Mouse (Mus musculus): ENCODE results near the gene Dhx57. TPM values are rescaled to one million over a fixed set of nuclear protein-coding genes. Genes with fewer than 3 reads are reported as not detected.
"Not testable (repeated sequence)": the region's sequence is repeated elsewhere in the genome, so short reads cannot be mapped to it uniquely, and the experiment has no call there.

Dhx57 gene
- polyA plus RNA-seq, 1 experiment from 2014 or later: 8.6 TPM

DNA sequence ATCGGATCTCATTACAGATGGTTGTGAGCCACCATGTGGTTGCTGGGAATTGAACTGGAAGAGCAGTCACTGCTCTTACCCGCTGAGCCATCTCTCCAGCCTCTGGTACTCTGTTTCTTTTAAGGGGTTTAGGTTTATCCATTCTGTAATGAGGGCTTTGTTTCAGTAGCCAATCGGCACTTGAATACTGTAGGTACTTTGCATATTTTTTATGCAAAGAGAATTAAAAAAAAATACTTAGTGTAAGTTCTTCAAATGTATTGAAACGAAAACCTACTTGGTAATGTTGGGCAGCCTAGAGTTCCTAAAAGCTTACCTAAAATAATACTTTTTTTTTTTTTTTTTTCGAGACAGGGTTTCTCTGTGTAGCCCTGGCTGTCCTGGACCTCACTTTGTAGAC lies 52.8 kb downstream of the Dhx57 start:
- peaks cover 31% of the 10 kb centered on the region for H3K36me3 ChIP-seq (ENCODE audit: control insufficient read depth, insufficient read depth)
- H3K27me3 ChIP-seq (ENCODE audit: control insufficient read depth, insufficient read depth, low read length): no peaks in the 10 kb centered on the region
- H3K4me2 ChIP-seq (ENCODE audit: low read depth, low read length): no peak overlapping the region
- no peak for ATAC-seq (replicated peaks; ENCODE audit: extremely low read depth, insufficient read depth, low FRiP score)
- H3K9ac ChIP-seq (ENCODE audit: low read length): no peak overlapping the region
- no peak overlapping the region for H3K4me3 ChIP-seq (ENCODE audit: low read length)
- no peak overlapping the region for H3K27ac ChIP-seq (ENCODE audit: low read length)
- no peaks in the 10 kb centered on the region for H3K9me3 ChIP-seq (replicated peaks; ENCODE audit: control insufficient read depth, low read length)
- H3K4me1 ChIP-seq (ENCODE audit: control insufficient read depth, insufficient read depth, low read length): no peaks in the 10 kb centered on the region
- WGBS: 86% methylated on average over 5 of the region's 5 CpGs

DNA sequence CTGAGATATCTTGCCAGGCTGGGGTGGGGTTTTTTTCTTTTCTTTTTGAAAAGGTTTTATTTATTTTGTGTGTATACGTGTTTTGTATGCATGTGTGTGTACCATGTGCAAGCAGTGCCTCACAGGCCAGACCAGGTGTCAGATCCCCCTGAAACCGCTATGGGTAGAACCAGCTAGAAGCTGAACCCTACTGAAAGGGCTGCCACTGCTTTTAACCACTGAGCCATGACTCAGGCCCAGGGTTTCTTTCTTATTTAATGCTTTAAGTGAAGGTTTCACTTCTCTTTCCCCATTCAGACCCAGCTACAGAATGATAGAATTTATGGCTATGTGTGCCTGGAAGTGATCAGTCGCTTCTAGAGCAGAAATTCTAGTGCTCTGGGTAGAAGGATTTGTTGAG lies 53.5 kb downstream of the Dhx57 start:
- Histone ChIP-seq H3K27ac (ENCODE audit: low read length) (no peak overlapping the region), H3K4me3 (ENCODE audit: low read length) (no peak overlapping the region), H3K36me3 (ENCODE audit: control insufficient read depth, insufficient read depth) (peaks cover 26% of the 10 kb centered on the region), H3K9ac (ENCODE audit: low read length) (no peak overlapping the region), H3K27me3 (ENCODE audit: control insufficient read depth, insufficient read depth, low read length) (no peaks in the 10 kb centered on the region), H3K4me2 (ENCODE audit: low read depth, low read length) (no peak overlapping the region), H3K9me3 (replicated peaks; ENCODE audit: control insufficient read depth, low read length) (no peaks in the 10 kb centered on the region), H3K4me1 (ENCODE audit: control insufficient read depth, insufficient read depth, low read length) (no peaks in the 10 kb centered on the region)
- 93% methylated on average over 3 of the region's 3 CpGs for WGBS
- ATAC-seq (replicated peaks; ENCODE audit: extremely low read depth, insufficient read depth, low FRiP score): no peak

DNA sequence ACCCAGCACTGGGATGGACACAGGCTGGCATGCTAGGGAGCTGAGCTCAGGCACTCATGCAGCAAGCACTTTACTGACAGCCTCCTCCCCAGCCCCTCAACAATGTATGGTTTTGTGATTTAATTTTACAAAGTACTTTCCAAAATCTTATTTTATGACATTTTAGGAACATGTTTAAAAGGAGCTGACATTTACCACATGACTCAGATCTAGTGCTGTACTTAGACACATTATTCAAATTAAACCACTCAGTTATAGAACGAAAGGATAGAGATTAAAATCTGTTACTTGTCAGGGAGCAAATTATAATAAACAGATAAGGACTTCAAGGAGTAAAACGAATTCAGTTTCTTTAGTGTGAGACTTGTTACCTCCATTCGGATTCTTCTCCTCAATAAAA lies 54.8 kb downstream of the Dhx57 start:
- Histone ChIP-seq H3K27me3 (ENCODE audit: control insufficient read depth, insufficient read depth, low read length) (no peaks in the 10 kb centered on the region), H3K9ac (ENCODE audit: low read length) (no peak overlapping the region), H3K4me1 (ENCODE audit: control insufficient read depth, insufficient read depth, low read length) (no peaks in the 10 kb centered on the region), H3K4me3 (ENCODE audit: low read length) (no peak overlapping the region), H3K27ac (ENCODE audit: low read length) (no peak overlapping the region), H3K9me3 (replicated peaks; ENCODE audit: control insufficient read depth, low read length) (no peaks in the 10 kb centered on the region), H3K4me2 (ENCODE audit: low read depth, low read length) (no peak overlapping the region), H3K36me3 (ENCODE audit: control insufficient read depth, insufficient read depth) (peaks cover 16% of the 10 kb centered on the region)
- ATAC-seq (replicated peaks; ENCODE audit: extremely low read depth, insufficient read depth, low FRiP score): no peak
- 81% methylated on average over 3 of the region's 3 CpGs for WGBS

DNA sequence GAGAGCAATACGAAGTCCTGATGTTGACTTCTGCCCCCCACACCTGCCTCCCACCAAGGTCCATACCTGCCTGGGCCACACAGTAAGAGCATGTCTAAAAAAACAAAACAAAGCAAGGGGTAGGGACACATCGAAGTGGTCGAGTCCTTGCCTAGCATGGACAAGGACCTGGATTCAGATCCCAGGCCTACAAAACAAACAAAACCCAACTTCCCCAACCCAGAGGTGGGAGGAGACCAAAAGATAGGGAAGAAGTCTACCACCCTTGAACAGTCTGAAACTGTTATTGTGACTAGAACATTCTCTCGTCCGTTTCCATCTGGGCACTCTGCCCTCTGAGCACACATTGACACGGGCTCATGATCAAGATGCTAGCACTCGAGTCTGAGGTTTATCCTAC lies 55.9 kb downstream of the Dhx57 start:
- Histone ChIP-seq H3K36me3 (ENCODE audit: control insufficient read depth, insufficient read depth) (peaks cover 8% of the 10 kb centered on the region; the same call in 1 of the 2 replicates), H3K4me1 (ENCODE audit: control insufficient read depth, insufficient read depth, low read length) (0 out of 2 replicates have a peak, but pooled peaks cover under 1% of the 10 kb centered on the region), H3K4me2 (ENCODE audit: low read depth, low read length) (no peak overlapping the region), H3K9ac (ENCODE audit: low read length) (no peak overlapping the region), H3K27ac (ENCODE audit: low read length) (no peak overlapping the region), H3K4me3 (ENCODE audit: low read length) (no peak overlapping the region), H3K27me3 (ENCODE audit: control insufficient read depth, insufficient read depth, low read length) (no peaks in the 10 kb centered on the region), H3K9me3 (replicated peaks; ENCODE audit: control insufficient read depth, low read length) (no peaks in the 10 kb centered on the region)
- 75% methylated on average over 7 of the region's 7 CpGs for WGBS
- no peak for ATAC-seq (replicated peaks; ENCODE audit: extremely low read depth, insufficient read depth, low FRiP score)

DNA sequence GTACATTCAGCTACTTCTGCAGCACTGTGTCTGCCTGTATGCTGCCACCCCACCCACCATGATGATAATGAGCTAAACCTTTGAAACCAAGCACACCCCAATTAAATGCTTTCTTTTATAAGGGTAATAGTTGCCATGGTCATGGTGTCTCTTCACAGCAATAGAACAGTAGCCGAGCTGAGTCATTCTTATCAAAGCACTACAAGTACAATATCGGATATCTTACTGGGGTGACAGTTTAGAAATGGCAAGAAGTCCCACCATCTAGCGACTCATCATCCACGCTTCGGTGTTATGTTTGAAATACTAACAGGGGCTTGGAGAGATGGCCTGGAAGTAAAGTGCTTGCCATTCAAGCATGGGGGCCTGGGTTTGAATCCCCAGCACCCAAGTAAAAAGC lies 56.4 kb downstream of the Dhx57 start:
- Histone ChIP-seq H3K27ac (ENCODE audit: low read length) (no peak overlapping the region), H3K9ac (ENCODE audit: low read length) (no peak overlapping the region), H3K4me3 (ENCODE audit: low read length) (no peak overlapping the region), H3K4me1 (ENCODE audit: control insufficient read depth, insufficient read depth, low read length) (0 out of 2 replicates have a peak, but pooled peaks cover 4% of the 10 kb centered on the region), H3K9me3 (replicated peaks; ENCODE audit: control insufficient read depth, low read length) (no peaks in the 10 kb centered on the region), H3K27me3 (ENCODE audit: control insufficient read depth, insufficient read depth, low read length) (no peaks in the 10 kb centered on the region), H3K4me2 (ENCODE audit: low read depth, low read length) (no peak overlapping the region), H3K36me3 (ENCODE audit: control insufficient read depth, insufficient read depth) (peaks cover 5% of the 10 kb centered on the region; the same call in 1 of the 2 replicates)
- WGBS: 86% methylated on average over 5 of the region's 5 CpGs
- no peak for ATAC-seq (replicated peaks; ENCODE audit: extremely low read depth, insufficient read depth, low FRiP score)

DNA sequence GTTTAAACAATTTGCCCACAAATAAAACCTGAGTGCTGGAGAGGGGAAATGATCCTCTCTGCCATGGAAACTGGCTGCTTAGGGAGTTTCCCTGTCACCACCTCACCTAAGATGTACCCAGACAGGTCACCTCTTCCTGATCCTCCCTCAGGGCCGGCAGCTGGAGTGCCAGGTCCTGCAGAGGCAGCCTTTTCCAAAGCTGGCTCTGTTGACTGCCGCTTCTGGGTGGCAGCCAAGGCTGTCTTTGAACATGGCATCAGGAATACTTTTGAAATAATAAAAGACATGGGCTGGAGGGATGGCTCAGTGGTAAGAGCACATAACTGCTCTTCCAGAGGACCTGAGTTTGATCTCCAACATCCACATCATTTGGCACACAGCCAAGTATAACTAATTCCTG lies 60.9 kb downstream of the Dhx57 start:
- no peak overlapping the region for H3K4me3 ChIP-seq (ENCODE audit: low read length)
- H3K9me3 ChIP-seq (replicated peaks; ENCODE audit: control insufficient read depth, low read length): no peaks in the 10 kb centered on the region
- 64% methylated on average over 2 of the region's 2 CpGs for WGBS
- H3K9ac ChIP-seq (ENCODE audit: low read length): no peak overlapping the region
- H3K27ac ChIP-seq (ENCODE audit: low read length): no peak overlapping the region
- H3K27me3 ChIP-seq (ENCODE audit: control insufficient read depth, insufficient read depth, low read length): no peaks in the 10 kb centered on the region
- H3K36me3 ChIP-seq (ENCODE audit: control insufficient read depth, insufficient read depth): no peaks in the 10 kb centered on the region
- H3K4me2 ChIP-seq (ENCODE audit: low read depth, low read length): no peak overlapping the region
- ATAC-seq (replicated peaks; ENCODE audit: extremely low read depth, insufficient read depth, low FRiP score): no peak
- peaks cover 7% of the 10 kb centered on the region for H3K4me1 ChIP-seq (ENCODE audit: control insufficient read depth, insufficient read depth, low read length)

DNA sequence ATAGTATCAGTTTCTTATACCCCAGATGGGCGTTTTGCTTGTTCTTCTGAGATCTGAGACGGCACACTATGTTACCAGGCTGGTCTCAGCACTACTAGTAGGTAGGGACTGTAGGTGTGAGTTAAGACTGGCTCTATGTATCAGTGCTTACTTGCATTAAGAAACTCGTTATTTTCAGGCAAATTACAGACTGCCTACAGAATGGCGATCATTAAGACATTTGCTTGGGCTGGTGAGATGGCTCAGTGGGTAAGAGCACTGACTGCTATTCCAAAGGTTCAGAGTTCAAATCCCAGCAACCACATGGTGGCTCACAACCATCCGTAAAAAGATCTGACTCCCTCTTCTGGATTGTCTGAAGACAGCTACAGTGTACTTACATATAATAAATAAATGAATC lies 65.1 kb downstream of the Dhx57 start:
- Histone ChIP-seq H3K4me3 (ENCODE audit: low read length) (peak overlapping the region; percentile 70), H3K9ac (ENCODE audit: low read length) (peak overlapping the region; percentile 81), H3K4me2 (ENCODE audit: low read depth, low read length) (peak overlapping the region; percentile 84)
- not testable (repeated sequence) for H3K4me1 ChIP-seq (ENCODE audit: control insufficient read depth, insufficient read depth, low read length); H3K27me3 ChIP-seq (ENCODE audit: control insufficient read depth, insufficient read depth, low read length); H3K36me3 ChIP-seq (ENCODE audit: control insufficient read depth, insufficient read depth); H3K27ac ChIP-seq (ENCODE audit: low read length); H3K9me3 ChIP-seq (replicated peaks; ENCODE audit: control insufficient read depth, low read length); ATAC-seq (replicated peaks; ENCODE audit: extremely low read depth, insufficient read depth, low FRiP score)
- WGBS: 41% methylated on average over 4 of the region's 5 CpGs

DNA sequence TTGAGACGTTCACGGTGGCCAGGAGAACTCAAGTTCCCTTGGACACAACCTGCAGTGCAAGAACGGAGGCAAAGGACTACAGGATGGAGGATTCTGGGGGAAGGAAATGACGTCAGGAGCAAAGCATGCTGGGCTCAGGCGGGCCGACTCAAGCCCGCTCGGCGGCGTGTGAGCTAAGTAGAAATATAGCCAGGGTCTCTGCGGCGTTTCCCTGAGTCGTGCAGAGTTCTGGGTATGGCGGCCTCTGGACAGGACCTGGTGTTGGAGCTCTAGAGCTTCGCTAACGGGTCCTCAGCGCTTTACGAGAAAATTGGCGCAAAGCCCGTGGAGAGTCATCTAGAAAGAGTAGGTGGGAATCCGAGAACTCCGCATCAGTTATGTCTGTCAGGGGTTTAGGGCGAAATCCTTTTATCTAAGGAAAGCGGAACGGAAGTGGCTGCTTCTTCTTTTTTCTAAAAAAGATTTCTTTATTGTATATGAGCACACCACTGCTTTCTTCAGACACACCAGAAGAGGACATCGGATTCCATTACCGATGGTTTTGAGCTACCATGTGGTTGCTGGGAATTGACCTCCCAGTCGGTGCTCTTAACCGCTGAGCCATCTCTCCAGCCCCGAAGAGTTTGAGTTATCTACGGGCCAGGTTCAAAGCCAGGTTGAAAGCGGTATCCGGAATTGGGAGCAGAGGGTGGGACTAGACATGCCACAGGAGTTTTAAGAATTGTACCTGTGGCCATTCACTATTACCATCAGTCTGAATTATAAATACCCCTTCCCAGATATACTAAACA lies 65.8 kb downstream of the Dhx57 start, which contains the start of gene Gemin6:
Gene Gemin6, plus strand, starts transcription at position 116 of the 791 bp plus-strand sequence.
- Histone ChIP-seq H3K9me3 (replicated peaks; ENCODE audit: control insufficient read depth, low read length) (no peaks in the 10 kb centered on the region), H3K4me1 (ENCODE audit: control insufficient read depth, insufficient read depth, low read length) (peaks cover 10% of the 10 kb centered on the region), H3K4me3 (ENCODE audit: low read length) (peak within 1 kb of the TSS; percentile 70), H3K27ac (ENCODE audit: low read length) (peak within 1 kb of the TSS; percentile 87), H3K9ac (ENCODE audit: low read length) (peak within 1 kb of the TSS; percentile 81), H3K27me3 (ENCODE audit: control insufficient read depth, insufficient read depth, low read length) (no peaks in the 10 kb centered on the region), H3K36me3 (ENCODE audit: control insufficient read depth, insufficient read depth) (no peaks in the 10 kb centered on the region), H3K4me2 (ENCODE audit: low read depth, low read length) (peak within 1 kb of the TSS; percentile 84)
- under 1% methylated on average over 33 of the region's 33 CpGs for WGBS
- ATAC-seq (replicated peaks; ENCODE audit: extremely low read depth, insufficient read depth, low FRiP score): peak; percentile 95

DNA sequence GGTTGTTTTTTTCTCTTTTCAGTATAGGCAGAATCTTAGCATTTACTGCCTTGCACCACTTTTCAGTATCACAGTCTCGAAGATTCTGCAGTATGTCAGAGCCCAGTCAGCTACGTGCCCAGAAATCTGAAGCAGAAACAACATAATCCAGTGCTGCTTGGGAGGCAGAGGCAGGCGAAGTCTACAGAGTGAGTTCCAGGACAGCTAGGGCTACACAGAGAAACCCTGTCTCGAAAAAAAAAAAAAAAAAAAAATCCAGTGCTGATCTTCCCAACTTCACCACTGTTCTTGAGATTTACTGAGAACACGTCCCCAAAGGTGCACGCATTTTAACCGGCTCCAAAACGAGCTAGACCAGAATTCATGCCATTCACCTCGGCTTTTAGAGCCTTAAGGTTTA lies 66.4 kb downstream of the Dhx57 start:
- Histone ChIP-seq H3K9me3 (replicated peaks; ENCODE audit: control insufficient read depth, low read length) (no peaks in the 10 kb centered on the region), H3K9ac (ENCODE audit: low read length) (peak overlapping the region; percentile 81), H3K4me1 (ENCODE audit: control insufficient read depth, insufficient read depth, low read length) (peaks cover 6% of the 10 kb centered on the region), H3K27ac (ENCODE audit: low read length) (peak overlapping the region; percentile 87), H3K27me3 (ENCODE audit: control insufficient read depth, insufficient read depth, low read length) (no peaks in the 10 kb centered on the region), H3K4me2 (ENCODE audit: low read depth, low read length) (peak overlapping the region; percentile 84), H3K4me3 (ENCODE audit: low read length) (peak overlapping the region; percentile 70), H3K36me3 (ENCODE audit: control insufficient read depth, insufficient read depth) (no peaks in the 10 kb centered on the region)
- 6% methylated on average over 9 of the region's 9 CpGs for WGBS
- ATAC-seq (replicated peaks; ENCODE audit: extremely low read depth, insufficient read depth, low FRiP score): 0 out of 2 replicates have a peak, but pooled peaks have one; percentile 26
